Comparison of ENCODE assay signal across 18 mouse cellular contexts in the genomic region with DNA sequence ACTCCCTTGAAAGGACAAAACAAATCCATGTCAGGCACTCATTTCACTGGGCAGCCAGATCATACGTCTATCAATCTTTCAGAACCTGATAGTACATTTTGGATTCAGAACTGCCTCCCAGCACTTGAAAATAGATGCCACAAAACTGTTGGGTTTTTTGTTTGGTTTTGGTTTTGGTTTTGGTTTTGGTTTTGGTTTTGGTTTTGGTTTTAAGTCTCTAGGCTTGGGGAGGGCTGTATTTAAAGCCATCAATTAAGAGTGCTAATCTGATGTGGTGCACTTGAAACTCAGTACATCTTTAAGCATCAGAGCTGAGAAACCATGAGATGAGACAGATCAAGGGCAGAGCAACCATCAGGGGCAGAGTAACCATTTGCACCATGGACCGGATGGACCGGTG.
DNase-seq lines count a peak whose midpoint lies in the region; ATAC-seq and TF ChIP-seq lines count a peak whose summit lies in the region.
"Had no signal": no experiment of that assay in that cellular context is flagged by ENCODE, and none has a peak within 500 bp of the region (broad histone marks: within the 10 kb centered on the region; RNA-seq: fewer than 3 reads in every experiment).

No protein-coding gene starts in this region.

- peak; percentile 66 for ATAC-seq in activated CD4-positive, CD25-positive, alpha-beta regulatory T cell, adult 4 months
- peak; percentile 53 for ATAC-seq in inflammation-experienced regulatory T-cells, adult 6 months
- ATAC-seq in stomach, postnatal 0 days (ENCODE audit: low FRiP score, low TSS enrichment), result no peak
- ATAC-seq: forebrain, embryonic 13.5 days; forebrain, postnatal 0 days; intestine, embryonic 16.5 days had no signal

- no peaks in the 10 kb centered on the region for H3K4me1 ChIP-seq in stomach, postnatal 0 days (replicated peaks; ENCODE audit: control insufficient read depth, insufficient read depth)
- H3K4me1 ChIP-seq: forebrain, embryonic 13.5 days; heart, embryonic 13.5 days had no signal

- no peak for TF ChIP-seq CTCF in stomach, postnatal 0 days (IDR thresholded peaks at IDR 0.05; ENCODE audit: low read depth)

- H3K27ac ChIP-seq in stomach, postnatal 0 days (replicated peaks), result no peak overlapping the region
- H3K27ac ChIP-seq: forebrain, embryonic 13.5 days; heart, embryonic 13.5 days had no signal

- no peak for TF ChIP-seq EP300 in stomach, postnatal 0 days (optimal IDR thresholded peaks at IDR 0.05)

- H3K27me3 ChIP-seq in stomach, postnatal 0 days (ENCODE audit: control insufficient read depth, insufficient read depth, low read length), result no peaks in the 10 kb centered on the region
- H3K27me3 ChIP-seq: forebrain, embryonic 13.5 days; heart, embryonic 13.5 days had no signal

- H3K36me3 ChIP-seq in stomach, postnatal 0 days (ENCODE audit: control insufficient read depth, insufficient read depth, low read length), result no peaks in the 10 kb centered on the region
- H3K36me3 ChIP-seq: G1E had no signal

- peak; percentile 40 for DNase-seq in heart, adult 11 months
- DNase-seq in heart, adult 8-10 months (ENCODE audit: low spot score), result no peak
- no peak for DNase-seq in adrenal gland, postnatal 4 days (ENCODE audit: low spot score in 2 of 2)
- DNase-seq in embryo, embryonic 11 days, result no peak
- no peak for DNase-seq in stomach, postnatal 0 days (ENCODE audit: low spot score)
- DNase-seq: adrenal gland, postnatal 10 days; cerebellum, adult 18-20 months; cerebellum, adult 9-11 months; cerebellum, postnatal 36 days; forebrain, postnatal 0 days; gastrocnemius, postnatal 14 days; heart, postnatal 36 days had no signal

- H3K9ac ChIP-seq in stomach, postnatal 0 days (ENCODE audit: low read length), result no peak overlapping the region
- H3K9ac ChIP-seq: forebrain, embryonic 13.5 days; forebrain, postnatal 0 days; heart, embryonic 13.5 days had no signal

- no peak overlapping the region for H3K4me3 ChIP-seq in stomach, postnatal 0 days (ENCODE audit: low read depth, low read length)
- H3K4me3 ChIP-seq: forebrain, embryonic 13.5 days; heart, embryonic 13.5 days had no signal

- no peaks in the 10 kb centered on the region for H3K9me3 ChIP-seq in stomach, postnatal 0 days (ENCODE audit: control insufficient read depth, low read length)
- H3K9me3 ChIP-seq: forebrain, embryonic 13.5 days; G1E; heart, embryonic 13.5 days had no signal

- no peak overlapping the region for H3K4me2 ChIP-seq in stomach, postnatal 0 days (replicated peaks; ENCODE audit: low read depth)
- H3K4me2 ChIP-seq: forebrain, embryonic 13.5 days; heart, embryonic 13.5 days had no signal

- 91% methylated on average over 3 of the region's 3 CpGs for WGBS in stomach, postnatal 0 days
